Mouse (Mus musculus) left cerebral cortex, adult 8-10 months (tissue): ENCODE results near the gene Crb1. TPM values are rescaled to one million over a fixed set of nuclear protein-coding genes. Genes with fewer than 3 reads are reported as not detected.

Experiments
- total RNA-seq, 4 experiments: library from RNA; stranded (reverse); gene quantifications; 2 replicates each; pipeline ENCODE4 v1.2.4; 2022

Gene Crb1
- total RNA-seq, 4 experiments from 2014 or later = 0.65 to 1.2 (median 0.92) TPM

Other genes starting within 250 kb of the Crb1 start
- gene Zbtb41, start 45.2 kb upstream of the Crb1 start, total RNA-seq = 10 to 100 TPM; 24.0 to 28.5 (median 26.5) TPM
- under 1 TPM; 0.37 to 0.55 (median 0.47) TPM for gene Aspm, start 77.7 kb upstream of the Crb1 start, total RNA-seq
- gene F13b, start 124.6 kb upstream of the Crb1 start, total RNA-seq = not detected
- not detected for gene Cfhr1, start 183.2 kb upstream of the Crb1 start, total RNA-seq